Comparison of ENCODE assay signal across 9 mouse cellular contexts in the genomic region with DNA sequence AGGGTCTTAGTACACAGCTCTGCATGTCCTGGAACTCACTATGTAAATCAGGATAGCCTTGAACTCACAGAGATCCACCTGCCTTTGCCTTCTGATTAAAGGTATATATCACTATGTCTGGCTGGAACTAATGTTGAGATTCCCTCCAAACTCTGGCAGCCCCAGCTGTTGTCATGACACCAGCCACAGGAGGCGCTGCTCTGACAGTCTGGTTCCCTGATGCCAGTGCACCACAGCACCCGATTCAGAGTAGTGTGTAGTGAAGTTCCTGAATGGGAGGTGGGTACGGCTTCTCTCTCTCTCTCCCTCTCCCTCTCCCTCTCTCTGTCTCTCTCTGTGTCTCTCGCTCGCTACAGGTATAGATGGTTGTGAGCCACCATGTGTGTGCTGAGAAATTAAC. TPM values are rescaled to one million over a fixed set of nuclear protein-coding genes. Genes with fewer than 3 reads are reported as not detected.
DNase-seq lines count a peak whose midpoint lies in the region; ATAC-seq lines count a peak whose summit lies in the region.
"Had no signal": no experiment of that assay in that cellular context is flagged by ENCODE, and none has a peak within 500 bp of the region (broad histone marks: within the 10 kb centered on the region; RNA-seq: fewer than 3 reads in every experiment).

No protein-coding gene starts in this region.

- no peak overlapping the region for H3K27ac ChIP-seq in forebrain, embryonic 15.5 days (replicated peaks)
- 0 out of 2 replicates have a peak overlapping the region, but pooled peaks have one; percentile 32 for H3K27ac ChIP-seq in hindbrain, embryonic 15.5 days (replicated peaks)
- H3K27ac ChIP-seq in liver, embryonic 13.5 days = no peak overlapping the region
- H3K27ac ChIP-seq in neural tube, embryonic 11.5 days (ENCODE audit: low read depth, low read length) = no peak overlapping the region
- H3K27ac ChIP-seq: embryonic facial prominence, embryonic 12.5 days had no signal

- WGBS in forebrain, embryonic 15.5 days = 14% methylated on average over 5 of the region's 5 CpGs
- WGBS in hindbrain, embryonic 15.5 days = 9% methylated on average over 5 of the region's 5 CpGs
- WGBS in liver, embryonic 13.5 days (ENCODE audit: insufficient replicate concordance) = 17% methylated on average over 5 of the region's 5 CpGs
- WGBS in neural tube, embryonic 11.5 days = 22% methylated on average over 5 of the region's 5 CpGs

- H3K9me3 ChIP-seq in forebrain, embryonic 15.5 days = no peaks in the 10 kb centered on the region
- no peaks in the 10 kb centered on the region for H3K9me3 ChIP-seq in hindbrain, embryonic 15.5 days
- H3K9me3 ChIP-seq in liver, embryonic 13.5 days (replicated peaks) = no peaks in the 10 kb centered on the region
- H3K9me3 ChIP-seq in neural tube, embryonic 11.5 days (ENCODE audit: control insufficient read depth, low read length) = no peaks in the 10 kb centered on the region
- H3K9me3 ChIP-seq: embryonic facial prominence, embryonic 12.5 days had no signal

- no peaks in the 10 kb centered on the region for H3K27me3 ChIP-seq in forebrain, embryonic 15.5 days
- no peaks in the 10 kb centered on the region for H3K27me3 ChIP-seq in hindbrain, embryonic 15.5 days
- H3K27me3 ChIP-seq in liver, embryonic 13.5 days = peaks cover 23% of the 10 kb centered on the region
- H3K27me3 ChIP-seq in neural tube, embryonic 11.5 days (ENCODE audit: control insufficient read depth, insufficient read depth, low read length) = no peaks in the 10 kb centered on the region

- peaks cover 8% of the 10 kb centered on the region for H3K36me3 ChIP-seq in forebrain, embryonic 15.5 days
- peaks cover 12% of the 10 kb centered on the region for H3K36me3 ChIP-seq in hindbrain, embryonic 15.5 days
- H3K36me3 ChIP-seq in liver, embryonic 13.5 days = peaks cover 19% of the 10 kb centered on the region
- peaks cover 5% of the 10 kb centered on the region for H3K36me3 ChIP-seq in neural tube, embryonic 11.5 days (ENCODE audit: control insufficient read depth, insufficient read depth, low read length)

- H3K4me2 ChIP-seq in forebrain, embryonic 15.5 days (replicated peaks) = no peak overlapping the region
- H3K4me2 ChIP-seq in hindbrain, embryonic 15.5 days = 0 out of 2 replicates have a peak overlapping the region, but pooled peaks have one; percentile 4
- no peak overlapping the region for H3K4me2 ChIP-seq in liver, embryonic 13.5 days
- H3K4me2 ChIP-seq in neural tube, embryonic 11.5 days (ENCODE audit: low read depth) = no peak overlapping the region
- H3K4me2 ChIP-seq: embryonic facial prominence, embryonic 12.5 days had no signal

- peak; percentile 46 to 84 for DNase-seq in left cerebral cortex, postnatal 10 days (ENCODE audit: extremely low spot score in 1 of 2, low spot score in 2 of 2)
- no peak for DNase-seq in left cerebral cortex, adult 8-10 months (ENCODE audit: low spot score in 2 of 2)
- DNase-seq in R1 (ENCODE audit: low read depth, low spot score) = peak; percentile 61
- DNase-seq in liver, embryonic 13.5 days = no peak
- peak; percentile 63 for DNase-seq in neural tube, embryonic 11.5 days (ENCODE audit: low spot score)
- no peak for DNase-seq in yolk sac, embryonic 10.5 days (ENCODE audit: low spot score)

- H3K4me1 ChIP-seq in forebrain, embryonic 15.5 days = no peaks in the 10 kb centered on the region; the same call in 1 of the 2 replicates
- peaks cover 13% of the 10 kb centered on the region; the same call in 1 of the 2 replicates for H3K4me1 ChIP-seq in hindbrain, embryonic 15.5 days (replicated peaks)
- H3K4me1 ChIP-seq in liver, embryonic 13.5 days (replicated peaks) = peaks cover 12% of the 10 kb centered on the region
- H3K4me1 ChIP-seq in neural tube, embryonic 11.5 days (ENCODE audit: control insufficient read depth, insufficient read depth, low read length) = peaks cover 2% of the 10 kb centered on the region; the same call in 1 of the 2 replicates

- intact Hi-C loops in left cerebral cortex, postnatal 10 days (cut with DNase I) = no loop called here

- peak; percentile 47; the same call in 1 of the 2 replicates for ATAC-seq in forebrain, embryonic 15.5 days (replicated peaks)
- peak; percentile 13; the same call in 1 of the 2 replicates for ATAC-seq in hindbrain, embryonic 15.5 days (ENCODE audit: low FRiP score, low read depth)
- ATAC-seq in liver, embryonic 13.5 days (ENCODE audit: low read depth) = 0 out of 2 replicates have a peak, but pooled peaks have one; percentile 39
- ATAC-seq in neural tube, embryonic 11.5 days (ENCODE audit: insufficient read depth, low FRiP score, low TSS enrichment) = no peak

- H3K9ac ChIP-seq in forebrain, embryonic 15.5 days (replicated peaks) = no peak overlapping the region
- H3K9ac ChIP-seq in hindbrain, embryonic 15.5 days = no peak overlapping the region
- H3K9ac ChIP-seq in liver, embryonic 13.5 days = no peak overlapping the region
- H3K9ac ChIP-seq in neural tube, embryonic 11.5 days (ENCODE audit: low read length) = no peak overlapping the region
- H3K9ac ChIP-seq: embryonic facial prominence, embryonic 12.5 days had no signal

- no peak overlapping the region for H3K4me3 ChIP-seq in forebrain, embryonic 15.5 days
- no peak overlapping the region for H3K4me3 ChIP-seq in hindbrain, embryonic 15.5 days
- H3K4me3 ChIP-seq in liver, embryonic 13.5 days (replicated peaks) = no peak overlapping the region
- H3K4me3 ChIP-seq in neural tube, embryonic 11.5 days (ENCODE audit: low read depth, low read length) = no peak overlapping the region
- H3K4me3 ChIP-seq: embryonic facial prominence, embryonic 12.5 days had no signal

RNA-seq across cellular contexts. Expression of a gene that starts 23.7 kb away (rescaled TPM):
- not detected for total RNA-seq in left cerebral cortex, postnatal 10 days (2021)
- total RNA-seq in left cerebral cortex, adult 8-10 months (2022) = not detected
- not detected in 2 replicates for polyA plus RNA-seq in forebrain, embryonic 15.5 days (2015; fragmentation: Nextera tagmentation; extraction: Ambion mirVana)
- polyA plus RNA-seq in hindbrain, embryonic 15.5 days (2015; fragmentation: Nextera tagmentation; extraction: Ambion mirVana) = not detected in 2 replicates
- polyA plus RNA-seq in liver, embryonic 13.5 days (2015; fragmentation: Nextera tagmentation; extraction: Ambion mirVana) = not detected in 2 replicates
- polyA plus RNA-seq in neural tube, embryonic 11.5 days (2014; fragmentation: Nextera tagmentation; extraction: Ambion mirVana) = not detected in 2 replicates
- polyA plus RNA-seq: embryonic facial prominence, embryonic 12.5 days had no signal

RNA-seq across cellular contexts. Expression of a gene that starts 25.7 kb away (rescaled TPM):
- total RNA-seq in left cerebral cortex, postnatal 10 days (2021) = 100 to 1,000 TPM; 101 to 118 TPM
- 100 to 1,000 TPM; 102 to 124 (median 110) TPM for total RNA-seq in left cerebral cortex, adult 8-10 months (2022)
- 1.5 and 2.2 TPM in 2 replicates for polyA plus RNA-seq in forebrain, embryonic 15.5 days (2015; fragmentation: Nextera tagmentation; extraction: Ambion mirVana)
- 36.2 and 46.7 TPM in 2 replicates for polyA plus RNA-seq in hindbrain, embryonic 15.5 days (2015; fragmentation: Nextera tagmentation; extraction: Ambion mirVana)
- 0.36 and 0.45 TPM in 2 replicates for polyA plus RNA-seq in liver, embryonic 13.5 days (2015; fragmentation: Nextera tagmentation; extraction: Ambion mirVana)
- polyA plus RNA-seq in neural tube, embryonic 11.5 days (2014; fragmentation: Nextera tagmentation; extraction: Ambion mirVana) = 8.1 and 9.2 TPM in 2 replicates

RNA-seq across cellular contexts. Expression of a gene that starts 27.8 kb away (rescaled TPM):
- total RNA-seq in left cerebral cortex, postnatal 10 days (2021) = 10 to 100 TPM; 21.5 to 25.4 TPM
- total RNA-seq in left cerebral cortex, adult 8-10 months (2022) = 10 to 100 TPM; 16.8 to 28.5 (median 20.1) TPM
- polyA plus RNA-seq in forebrain, embryonic 15.5 days (2015; fragmentation: Nextera tagmentation; extraction: Ambion mirVana) = 17.6 and 19.8 TPM in 2 replicates
- polyA plus RNA-seq in hindbrain, embryonic 15.5 days (2015; fragmentation: Nextera tagmentation; extraction: Ambion mirVana) = 15.7 and 16.9 TPM in 2 replicates
- 20.1 and 25.5 TPM in 2 replicates for polyA plus RNA-seq in liver, embryonic 13.5 days (2015; fragmentation: Nextera tagmentation; extraction: Ambion mirVana)
- 27.9 and 28.2 TPM in 2 replicates for polyA plus RNA-seq in neural tube, embryonic 11.5 days (2014; fragmentation: Nextera tagmentation; extraction: Ambion mirVana)

RNA-seq across cellular contexts. Expression of a gene that starts 33.6 kb away (rescaled TPM):
- total RNA-seq in left cerebral cortex, postnatal 10 days (2021) = 10 to 100 TPM; 15.3 to 16.5 TPM
- 10 to 100 TPM; 16.1 to 22.2 (median 20.6) TPM for total RNA-seq in left cerebral cortex, adult 8-10 months (2022)
- polyA plus RNA-seq in forebrain, embryonic 15.5 days (2015; fragmentation: Nextera tagmentation; extraction: Ambion mirVana) = 13.6 and 16.0 TPM in 2 replicates
- 26.1 and 26.3 TPM in 2 replicates for polyA plus RNA-seq in hindbrain, embryonic 15.5 days (2015; fragmentation: Nextera tagmentation; extraction: Ambion mirVana)
- 4.0 and 4.7 TPM in 2 replicates for polyA plus RNA-seq in liver, embryonic 13.5 days (2015; fragmentation: Nextera tagmentation; extraction: Ambion mirVana)
- polyA plus RNA-seq in neural tube, embryonic 11.5 days (2014; fragmentation: Nextera tagmentation; extraction: Ambion mirVana) = 9.3 and 9.7 TPM in 2 replicates

RNA-seq across cellular contexts. Expression of a gene that starts 34.2 kb away (rescaled TPM):
- under 1 TPM; 0.86 to 0.97 TPM for total RNA-seq in left cerebral cortex, postnatal 10 days (2021)
- 1 to 10 TPM in 2 of 4 experiments, under 1 TPM in 2; 0.50 to 2.0 (median 1.1) TPM for total RNA-seq in left cerebral cortex, adult 8-10 months (2022)
- not detected in 2 replicates for polyA plus RNA-seq in forebrain, embryonic 15.5 days (2015; fragmentation: Nextera tagmentation; extraction: Ambion mirVana)
- polyA plus RNA-seq in hindbrain, embryonic 15.5 days (2015; fragmentation: Nextera tagmentation; extraction: Ambion mirVana) = not detected in 2 replicates
- 0.13 TPM in 2 replicates for polyA plus RNA-seq in liver, embryonic 13.5 days (2015; fragmentation: Nextera tagmentation; extraction: Ambion mirVana)
- 0.45 and 0.81 TPM in 2 replicates for polyA plus RNA-seq in neural tube, embryonic 11.5 days (2014; fragmentation: Nextera tagmentation; extraction: Ambion mirVana)

Comparison
In these comparisons a context has a peak if more than half of its experiments do, and no peak if none do; other contexts are left out.
1. DNase-seq: peak in left cerebral cortex, postnatal 10 days (2 of 2), R1 (single experiment) and neural tube, embryonic 11.5 days (single experiment); none in left cerebral cortex, adult 8-10 months (0 of 2), liver, embryonic 13.5 days (single experiment) and yolk sac, embryonic 10.5 days (single experiment).